Mouse (Mus musculus): Measurements from ENCODE around the gene Gsg1l.

The Gsg1l gene

GRCm38 (mm10) chr7:126080949-126081654 is 1.1 kb downstream of the Gsg1l start:
- DNase-seq (ENCODE audit: low read depth, low spot score): no peak

DNA sequence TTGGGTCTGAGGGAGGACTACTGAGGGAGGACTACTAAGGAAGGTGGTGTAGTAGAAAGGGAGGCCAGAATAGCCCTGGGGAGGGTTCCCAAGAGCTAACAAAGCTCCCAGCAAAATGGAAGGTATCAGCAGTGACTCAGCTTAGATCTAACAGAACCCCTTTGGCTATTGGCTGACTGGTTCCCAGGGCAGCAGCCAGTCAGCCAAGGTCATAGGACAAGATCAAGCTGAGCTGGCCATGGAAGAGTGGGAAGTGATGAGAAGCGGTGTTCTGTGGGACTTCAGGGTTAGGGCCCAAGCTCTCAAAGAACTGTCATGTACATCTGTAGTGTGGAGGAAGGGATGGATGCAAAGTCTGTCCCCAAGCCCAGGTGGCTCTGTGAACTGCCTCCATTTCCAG is 5.3 kb downstream of the Gsg1l start:
- no peak for DNase-seq (ENCODE audit: low read depth, low spot score)

DNA sequence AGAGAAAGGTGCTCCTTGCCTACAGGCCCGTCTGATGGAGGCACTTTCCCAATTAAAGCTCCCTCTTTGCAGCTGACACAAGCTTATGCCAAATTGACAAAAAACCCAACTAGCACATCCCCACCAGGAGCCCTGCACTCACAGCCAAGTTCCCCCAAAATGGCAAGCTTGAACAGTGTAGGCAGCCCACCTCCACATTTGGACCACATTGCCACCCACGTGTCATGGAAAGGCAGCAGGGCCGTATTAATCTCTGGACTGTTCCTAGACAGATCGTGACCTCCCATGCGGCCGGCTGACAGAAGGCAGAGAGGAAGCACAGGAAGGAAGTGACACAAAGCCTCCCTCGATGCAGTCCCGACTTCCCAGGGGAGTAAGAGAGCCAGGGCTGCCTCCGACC is 7.2 kb downstream of the Gsg1l start:
- DNase-seq (ENCODE audit: low read depth, low spot score): no peak

GRCm38 (mm10) chr7:126070321-126070720 is 11.9 kb downstream of the Gsg1l start:
- no peak for DNase-seq (ENCODE audit: low read depth, low spot score)

GRCm38 (mm10) chr7:126066777-126067176 is 15.4 kb downstream of the Gsg1l start:
- DNase-seq (ENCODE audit: low read depth, low spot score): no peak

GRCm38 (mm10) chr7:126065243-126065876 is 16.9 kb downstream of the Gsg1l start:
- DNase-seq (ENCODE audit: low read depth, low spot score): no peak

DNA sequence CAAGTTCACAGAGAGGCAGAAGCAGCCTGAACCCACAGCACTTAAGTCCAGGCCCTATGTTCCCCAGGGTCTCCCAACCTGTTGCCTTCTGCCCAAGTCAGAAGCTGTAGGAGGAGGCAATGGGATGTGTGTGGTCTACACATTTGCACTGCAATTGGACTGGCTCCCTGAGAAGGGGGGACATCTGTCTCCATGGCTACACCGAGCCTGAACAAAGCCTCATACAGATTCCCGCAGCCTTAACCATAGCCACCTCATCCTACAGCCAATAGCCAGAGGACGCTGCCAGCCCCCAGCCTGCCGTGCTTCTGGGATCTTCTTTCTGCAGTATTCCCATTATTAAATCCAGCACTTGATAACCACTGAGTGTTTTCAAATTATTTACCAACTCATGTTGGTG is 20.0 kb downstream of the Gsg1l start:
- DNase-seq (ENCODE audit: low read depth, low spot score): no peak

- DNase-seq (ENCODE audit: low read depth, low spot score): no peak
Observed at GRCm38 (mm10) chr7:126058918-126059317, 23.3 kb downstream of the Gsg1l start.

DNA sequence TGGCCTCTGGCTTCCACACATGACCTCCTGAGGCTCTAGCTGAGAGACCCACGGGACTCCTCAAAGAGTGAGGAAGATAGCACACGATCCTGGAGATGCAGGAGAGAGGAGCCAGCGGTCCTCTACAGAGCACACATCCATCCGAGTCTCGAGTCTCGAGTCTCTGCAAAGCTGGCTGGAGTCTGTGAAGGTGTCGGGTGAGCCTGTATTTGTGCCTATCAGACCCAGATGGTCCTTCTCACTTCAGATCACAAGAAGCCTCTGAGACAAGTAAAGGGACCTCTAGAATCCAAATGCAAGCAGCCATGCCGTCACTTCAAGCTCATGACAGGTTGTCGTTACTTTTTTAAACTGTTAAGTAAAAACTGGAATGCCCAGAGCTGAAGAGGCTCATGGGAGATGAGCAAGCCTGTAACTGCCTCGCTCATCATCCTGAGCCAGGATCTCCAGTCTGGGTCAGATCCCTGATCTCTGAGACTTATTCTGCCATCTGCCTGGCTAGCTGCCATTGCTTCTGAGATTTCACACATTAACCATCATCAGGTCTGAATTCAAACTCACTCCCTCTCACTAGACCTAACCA is 24.8 kb downstream of the Gsg1l start:
- DNase-seq (ENCODE audit: low read depth, low spot score): no peak

DNA sequence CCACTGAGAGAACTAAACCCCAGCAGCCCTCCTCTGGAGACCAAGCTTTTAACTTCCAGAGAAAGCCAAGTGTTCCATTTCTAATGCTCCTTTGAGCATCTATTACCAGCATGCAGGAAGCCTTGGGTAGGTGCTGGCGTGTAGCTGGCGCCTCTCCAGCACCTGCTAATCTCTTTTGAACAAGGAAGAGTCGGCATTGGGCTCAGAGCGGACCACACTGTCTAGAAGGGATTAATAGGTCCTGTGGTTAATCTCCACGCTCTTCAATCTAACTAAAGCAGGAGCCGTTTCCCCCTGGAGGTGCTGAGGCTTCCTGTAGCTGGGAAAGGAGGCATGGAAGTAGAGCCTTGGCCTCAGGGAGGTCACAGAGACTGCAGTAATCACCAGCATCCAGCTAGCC is 27.6 kb downstream of the Gsg1l start:
- peak; percentile 56 for DNase-seq (ENCODE audit: low read depth, low spot score)

DNA sequence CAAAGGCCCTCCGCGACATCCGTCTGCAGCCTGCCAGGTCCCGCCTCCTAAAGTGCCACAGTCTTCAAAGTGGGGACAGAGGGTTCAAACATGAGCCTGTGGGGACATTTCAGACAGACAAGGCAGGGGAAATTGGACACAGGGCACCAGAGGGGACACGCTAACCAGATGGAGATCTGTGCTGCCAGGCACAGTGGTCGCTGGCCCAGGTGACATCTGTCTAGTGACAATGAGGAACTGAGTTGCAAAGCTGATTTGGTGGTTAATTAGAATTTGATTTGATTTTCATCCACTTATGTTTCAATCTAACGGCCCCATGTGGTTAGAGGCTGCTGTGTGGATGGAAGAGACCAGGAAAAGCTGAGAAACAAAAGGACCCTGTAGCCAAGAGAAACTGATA is 28.6 kb downstream of the Gsg1l start:
- DNase-seq (ENCODE audit: low read depth, low spot score): no peak

DNA sequence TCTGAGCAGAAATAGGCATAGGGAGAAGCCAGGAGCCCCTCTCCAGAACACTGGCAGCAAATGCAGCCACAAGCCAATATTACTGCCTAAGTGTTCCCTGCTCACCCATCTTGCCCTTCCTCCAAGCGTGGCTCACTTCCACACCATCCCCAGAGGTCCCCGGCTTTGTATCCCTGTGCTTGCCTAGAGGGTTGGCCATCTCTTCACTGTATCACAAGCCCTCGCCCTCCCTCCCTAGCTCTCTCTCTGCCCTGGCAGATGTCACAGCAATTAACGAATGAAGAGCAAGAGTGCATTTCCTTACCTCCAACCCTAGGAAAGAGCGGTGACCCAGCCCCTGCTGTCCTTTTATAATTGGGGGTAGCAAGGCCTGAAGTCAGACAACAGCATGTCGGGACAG is 30.3 kb downstream of the Gsg1l start:
- DNase-seq (ENCODE audit: low read depth, low spot score): no peak

- DNase-seq (ENCODE audit: low read depth, low spot score): no peak
Observed at GRCm38 (mm10) chr7:126045077-126045476, 37.1 kb downstream of the Gsg1l start.

- no peak for DNase-seq (ENCODE audit: low read depth, low spot score)
Observed at GRCm38 (mm10) chr7:126042306-126042705, 39.9 kb downstream of the Gsg1l start.

DNA sequence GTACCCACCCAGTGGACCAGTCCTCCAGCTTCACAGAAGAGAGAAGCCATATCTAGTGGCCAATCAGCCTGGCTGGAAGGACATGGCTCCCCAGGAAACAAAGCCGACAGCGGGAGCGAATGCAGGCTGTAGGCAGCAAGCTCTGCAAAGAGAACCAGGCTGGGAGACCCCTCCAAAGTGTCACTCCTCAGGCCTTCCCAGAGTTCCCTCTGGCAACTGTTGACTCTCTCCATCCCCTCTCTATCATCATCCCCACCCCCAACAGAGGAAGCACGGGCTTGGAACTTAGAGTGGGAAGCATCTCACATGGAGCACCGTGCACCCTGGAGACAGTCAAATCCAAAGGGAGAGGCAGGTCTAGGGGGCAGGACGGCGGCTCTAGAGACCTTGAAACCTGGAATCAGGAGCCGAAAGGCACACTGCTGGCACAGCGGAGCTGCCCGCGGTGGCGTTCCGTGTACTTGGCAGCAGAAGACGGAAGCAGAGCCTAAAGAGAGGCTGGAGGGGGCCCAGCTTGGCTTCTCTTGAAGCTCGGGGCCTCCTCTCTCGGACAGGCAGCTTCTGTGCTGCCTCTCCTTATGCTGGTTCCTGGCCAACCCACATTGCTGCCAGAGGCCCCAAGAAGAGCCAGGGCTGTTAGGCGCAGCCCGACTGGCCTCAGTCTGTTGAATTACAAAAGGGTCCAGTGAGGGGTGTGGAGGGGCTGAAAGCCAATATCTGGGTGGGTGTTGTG is 41.3 kb downstream of the Gsg1l start:
- no peak for DNase-seq (ENCODE audit: low read depth, low spot score)

DNA sequence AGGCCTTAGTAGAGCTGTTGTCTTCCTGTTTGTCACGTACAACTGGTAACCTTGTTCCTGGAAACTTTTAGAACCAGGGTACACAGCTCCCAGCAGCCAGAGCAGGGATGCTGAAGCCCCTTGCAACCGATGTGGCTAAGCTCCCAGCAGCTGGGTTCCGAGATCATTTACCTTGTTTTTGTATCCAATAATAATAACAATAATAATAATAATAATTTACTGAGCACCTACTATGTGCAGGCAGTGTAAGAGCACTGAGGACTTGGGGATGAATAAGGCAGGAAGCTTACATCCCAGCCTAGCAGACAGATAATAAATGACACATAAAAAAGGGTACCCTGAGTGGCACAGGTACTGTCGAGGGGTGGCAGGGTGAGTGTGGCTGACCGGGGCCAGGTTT is 42.4 kb downstream of the Gsg1l start:
- no peak for DNase-seq (ENCODE audit: low read depth, low spot score)

- no peak for DNase-seq (ENCODE audit: low read depth, low spot score)
Observed at GRCm38 (mm10) chr7:126039247-126039835, 42.9 kb downstream of the Gsg1l start.

DNA sequence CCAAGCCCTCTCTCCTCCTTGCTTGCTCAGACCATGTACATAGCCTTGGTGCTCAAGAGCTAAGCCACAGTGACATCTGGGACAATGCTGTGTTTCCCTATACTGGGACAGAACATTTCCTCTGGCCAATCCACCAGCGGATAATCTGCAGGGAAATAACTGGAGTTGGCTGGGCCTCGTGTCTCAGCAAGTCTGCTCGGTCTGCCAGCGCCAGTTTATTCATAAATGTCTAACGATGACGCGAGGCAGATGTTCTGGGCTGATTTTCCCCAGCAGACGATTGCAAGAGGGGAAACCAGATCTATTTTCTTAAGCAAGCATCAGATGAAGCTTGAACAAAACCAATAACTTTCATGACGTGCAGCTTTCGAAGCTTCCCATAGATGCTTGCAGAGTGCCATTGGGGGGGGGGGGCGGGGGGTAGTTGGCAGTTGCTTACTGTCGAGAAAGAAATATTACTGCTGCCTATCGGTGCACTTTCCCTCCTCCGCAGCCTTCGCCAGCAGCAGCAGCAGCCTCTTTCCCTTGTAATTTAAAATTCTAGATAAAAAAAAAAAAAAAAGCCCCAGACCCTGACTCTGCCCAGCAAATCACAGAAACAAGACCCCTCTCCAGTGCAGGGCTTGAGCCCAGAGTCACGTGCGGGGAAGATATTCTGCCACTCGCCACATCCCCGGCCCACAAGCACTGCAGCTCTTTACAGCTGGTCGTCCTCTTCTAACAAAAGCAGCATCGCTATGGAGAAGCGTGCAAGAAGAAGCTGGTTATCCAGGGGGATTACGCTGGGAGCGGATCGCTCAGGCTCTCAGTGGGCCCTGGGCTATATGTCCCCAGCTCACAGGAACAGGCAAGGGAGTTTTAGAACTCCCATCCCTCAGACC is 43.6 kb downstream of the Gsg1l start:
- no peak for DNase-seq (ENCODE audit: low read depth, low spot score)

- no peak for DNase-seq (ENCODE audit: low read depth, low spot score)
Observed at GRCm38 (mm10) chr7:126035332-126035731, 46.9 kb downstream of the Gsg1l start.

DNA sequence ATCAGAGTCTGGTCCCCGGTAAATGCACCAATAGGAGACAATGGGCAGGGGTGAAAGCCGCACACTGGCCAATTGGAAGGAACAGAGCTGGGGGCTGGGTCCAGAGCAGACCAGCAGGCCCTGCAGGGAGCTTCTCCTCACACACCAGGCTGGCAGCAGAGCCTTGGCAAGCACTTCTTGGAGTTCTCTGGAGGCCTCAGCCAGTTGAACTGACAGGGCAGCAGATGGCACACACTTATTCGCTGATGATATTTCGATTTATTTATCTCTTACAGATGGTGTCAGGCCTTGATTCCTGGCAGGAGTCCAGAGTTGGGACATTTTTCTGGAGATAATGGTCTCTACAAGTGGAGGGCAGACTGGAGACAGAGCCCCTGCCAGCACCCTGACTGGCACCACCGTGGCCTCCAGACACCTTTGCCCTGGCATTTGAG is 49.4 kb downstream of the Gsg1l start:
- DNase-seq (ENCODE audit: low read depth, low spot score): no peak

GRCm38 (mm10) chr7:126032365-126032755 is 49.9 kb downstream of the Gsg1l start:
- no peak for DNase-seq (ENCODE audit: low read depth, low spot score)
